Mouse (Mus musculus) lung, embryonic 14.5 days (tissue): ENCODE data around the gene Lats1. TPM values are rescaled to one million over a fixed set of nuclear protein-coding genes. Genes with fewer than 3 reads are reported as not detected.
"Not testable (repeated sequence)": the region's sequence is repeated elsewhere in the genome, so short reads cannot be mapped to it uniquely, and the experiment has no call there.

Experiments
- ATAC-seq: fragments of 200-750 bp; cut with Nextera tagmentation; 2 replicates; pipeline ENCODE4 v1.8.0; 2017; ENCODE audit warnings: mild to moderate bottlenecking, moderate TSS enrichment, moderate library complexity; ENCODE audit not compliant: insufficient read depth
- DNase-seq: peaks from one replicate; pipeline ENCODE4 v3.0.0-alpha.2; 2015
- H3K27ac ChIP-seq: fragments of 300-500 bp; sonication (generic); 2 replicates; pipeline ENCODE4 v1.5.1; 2014; ENCODE audit warnings: low read depth, mild to moderate bottlenecking, moderate library complexity
- H3K27me3 ChIP-seq: fragments of 300-500 bp; sonication (generic); 2 replicates; pipeline ENCODE4 v1.6.1; 2014; ENCODE audit warnings: low read length, control low read depth; ENCODE audit not compliant: insufficient read depth
- H3K36me3 ChIP-seq: fragments of 300-500 bp; sonication (generic); 2 replicates; pipeline ENCODE4 v1.6.1; 2014; ENCODE audit warnings: control low read depth; ENCODE audit not compliant: insufficient read depth
- H3K4me1 ChIP-seq: fragments of 300-500 bp; sonication (generic); 2 replicates; pipeline ENCODE4 v1.6.1; 2014; ENCODE audit warnings: antibody characterized with exemption, control low read depth; ENCODE audit not compliant: insufficient read depth
- H3K4me2 ChIP-seq: fragments of 300-500 bp; sonication (generic); 2 replicates; pipeline ENCODE4 v1.6.1; 2014; ENCODE audit warnings: mild to moderate bottlenecking
- H3K4me3 ChIP-seq: fragments of 300-500 bp; sonication (generic); 2 replicates; pipeline ENCODE4 v1.5.1; 2014; ENCODE audit warnings: low read depth, low read length
- H3K9ac ChIP-seq: fragments of 300-500 bp; sonication (generic); 2 replicates; pipeline ENCODE4 v1.6.1; 2014
- H3K9me3 ChIP-seq: fragments of 300-500 bp; sonication (generic); 2 replicates; pipeline ENCODE4 v1.6.1; 2016; ENCODE audit warnings: low read depth, low read length, control low read depth
- CTCF ChIP-seq: IDR thresholded peaks from 2 replicates; pipeline ENCODE4 v1.5.1; 2016; ENCODE audit warnings: antibody characterized with exemption, low read depth
- WGBS: fragments of 180-500 bp; shearing (Covaris S2); extraction: QIAGEN DNeasy Blood & Tissue Kit; methylation state at CpG from one replicate; pipeline ENCODE4 v1.1.7; 2014; 5-methylcytosine and 5-hydroxymethylcytosine counted together
- polyA plus RNA-seq: library from polyadenylated mRNA; unstranded; fragments of >200 nt; fragmentation: Nextera tagmentation; extraction: Ambion mirVana; gene quantifications from 2 replicates; pipeline ENCODE4 v1.2.1, GENCODE M21; 2014

Lats1 gene
- polyA plus RNA-seq, 1 experiment from 2014 or later: 14.2 TPM

- ATAC-seq: peak; percentile 98
- TF ChIP-seq CTCF: no peak
Measured at GRCm38 (mm10) chr10:7725751-7726500, 44.9 kb downstream of the Lats1 start, which contains the start of gene Katna1. Gene Katna1, plus strand, starts transcription at chr10:7726000.

DNA sequence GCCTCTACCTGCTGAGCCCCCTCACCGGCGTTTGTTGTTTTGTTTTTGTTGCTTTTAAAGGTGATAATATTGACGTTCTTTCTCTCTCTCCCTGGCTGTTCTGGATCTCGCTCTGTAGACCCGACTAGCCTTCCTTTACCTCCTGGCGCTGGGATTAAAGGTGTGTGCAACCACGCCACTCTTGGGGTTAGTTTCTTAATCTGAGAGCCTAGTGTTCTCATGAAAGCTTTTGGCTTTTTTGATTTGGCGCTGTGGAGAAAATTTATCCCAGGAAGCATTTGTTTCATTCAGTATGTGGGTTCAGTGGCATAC lies 45.4 kb downstream of the Lats1 start:
- ATAC-seq (no peak), DNase-seq (peak; percentile 19)
- H3K36me3 ChIP-seq: no peaks in the 10 kb centered on the region
- WGBS: 0% methylated on average over 8 of the region's 8 CpGs
- H3K9ac ChIP-seq: peak overlapping the region; percentile 69
- peak overlapping the region; percentile 83 for H3K4me2 ChIP-seq
- peak overlapping the region; percentile 83 for H3K4me3 ChIP-seq
- no peaks in the 10 kb centered on the region for H3K9me3 ChIP-seq
- no peaks in the 10 kb centered on the region for H3K4me1 ChIP-seq
- no peaks in the 10 kb centered on the region for H3K27me3 ChIP-seq
- TF ChIP-seq CTCF: no peak
- no peak overlapping the region for H3K27ac ChIP-seq

More at GRCm38 (mm10) chr10:7725751-7726500, 44.9 kb downstream of the Lats1 start, which contains the start of gene Katna1:
- WGBS: under 1% methylated on average over 49 of the region's 49 CpGs
- Histone ChIP-seq H3K27me3 (no peaks in the 10 kb centered on the region), H3K4me2 (peak within 1 kb of the TSS; percentile 83), H3K9me3 (no peaks in the 10 kb centered on the region), H3K27ac (peak within 1 kb of the TSS; percentile 68), H3K4me1 (no peaks in the 10 kb centered on the region), H3K9ac (peak within 1 kb of the TSS; percentile 69), H3K36me3 (no peaks in the 10 kb centered on the region), H3K4me3 (peak within 1 kb of the TSS; percentile 83)
- peak; percentile 99 for DNase-seq

DNA sequence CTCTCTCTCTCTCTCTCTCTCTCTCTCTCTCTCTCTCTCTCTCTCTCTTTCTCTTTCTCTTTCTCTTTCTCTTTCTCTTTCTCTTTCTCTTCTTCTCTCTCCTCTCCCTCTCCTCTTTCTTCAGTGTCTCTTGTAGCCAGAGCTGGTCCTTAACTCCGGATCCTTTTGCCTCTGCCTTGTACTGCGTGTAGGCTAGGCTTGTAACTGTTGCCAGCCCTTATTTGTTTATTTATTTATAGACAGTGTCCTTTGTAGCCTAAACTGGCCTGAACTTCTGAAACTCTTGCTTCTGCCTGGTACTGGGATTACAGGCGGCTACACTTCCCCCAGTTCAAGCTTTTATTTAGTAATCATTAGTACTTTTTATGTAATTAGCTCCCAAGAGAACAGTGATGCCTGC lies 46.0 kb downstream of the Lats1 start:
- no peaks in the 10 kb centered on the region for H3K4me1 ChIP-seq
- no peak overlapping the region for H3K27ac ChIP-seq
- H3K9ac ChIP-seq: peak overlapping the region; percentile 69
- peak overlapping the region; percentile 83 for H3K4me3 ChIP-seq
- H3K9me3 ChIP-seq: no peaks in the 10 kb centered on the region
- H3K36me3 ChIP-seq: no peaks in the 10 kb centered on the region
- ATAC-seq (no peak), DNase-seq (no peak)
- 10% methylated on average over 3 of the region's 3 CpGs for WGBS
- no peaks in the 10 kb centered on the region for H3K27me3 ChIP-seq
- no peak for TF ChIP-seq CTCF
- peak overlapping the region; percentile 83 for H3K4me2 ChIP-seq

GRCm38 (mm10) chr10:7731582-7731981 lies 50.6 kb downstream of the Lats1 start:
- no peaks in the 10 kb centered on the region for H3K36me3 ChIP-seq
- no peaks in the 10 kb centered on the region for H3K27me3 ChIP-seq
- H3K9me3 ChIP-seq: no peaks in the 10 kb centered on the region
- H3K27ac ChIP-seq: no peak overlapping the region
- TF ChIP-seq CTCF: no peak
- no peak overlapping the region for H3K4me2 ChIP-seq
- H3K4me3 ChIP-seq: no peak overlapping the region
- H3K9ac ChIP-seq: no peak overlapping the region
- DNase-seq (no peak), ATAC-seq (no peak)
- no peaks in the 10 kb centered on the region for H3K4me1 ChIP-seq

DNA sequence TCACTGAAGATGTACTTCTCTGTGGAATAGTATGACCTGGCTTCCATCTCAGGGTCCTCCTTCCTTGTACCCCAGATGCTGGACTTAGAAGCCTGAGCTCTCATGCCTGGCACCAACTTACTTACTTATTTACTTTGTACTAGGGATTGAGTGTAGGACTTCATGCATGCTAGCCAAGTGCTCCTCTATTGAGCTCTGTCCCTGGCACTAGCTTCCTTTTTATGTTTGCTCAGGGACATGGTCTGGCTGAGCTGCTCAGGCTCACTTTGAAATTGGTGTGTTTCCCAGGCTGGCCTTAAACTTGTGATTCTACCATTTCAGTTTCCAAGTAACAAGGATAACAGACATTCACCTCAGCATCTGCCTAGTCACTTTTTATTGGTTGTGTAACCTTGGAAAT lies 56.1 kb downstream of the Lats1 start:
- no peaks in the 10 kb centered on the region for H3K27me3 ChIP-seq
- no peak for ATAC-seq
- H3K4me2 ChIP-seq: no peak overlapping the region
- H3K9me3 ChIP-seq: no peaks in the 10 kb centered on the region
- no peak overlapping the region for H3K9ac ChIP-seq
- no peak for DNase-seq
- no peak for TF ChIP-seq CTCF
- H3K4me3 ChIP-seq: no peak overlapping the region
- H3K27ac ChIP-seq: no peak overlapping the region
- H3K4me1 ChIP-seq: no peaks in the 10 kb centered on the region
- peaks cover 21% of the 10 kb centered on the region; the same call in 1 of the 2 replicates for H3K36me3 ChIP-seq

GRCm38 (mm10) chr10:7737914-7738313 lies 56.9 kb downstream of the Lats1 start:
- no peak for ATAC-seq
- Histone ChIP-seq H3K27ac (no peak overlapping the region), H3K27me3 (no peaks in the 10 kb centered on the region), H3K9ac (no peak overlapping the region), H3K4me1 (no peaks in the 10 kb centered on the region), H3K36me3 (peaks cover 26% of the 10 kb centered on the region; the same call in 1 of the 2 replicates), H3K9me3 (no peaks in the 10 kb centered on the region), H3K4me3 (no peak overlapping the region), H3K4me2 (no peak overlapping the region)
- no peak for TF ChIP-seq CTCF
- no peak for DNase-seq
- WGBS: 67% methylated on average over 3 of the region's 3 CpGs

GRCm38 (mm10) chr10:7745528-7745927 lies 64.5 kb downstream of the Lats1 start:
- 96% methylated on average over 6 of the region's 6 CpGs for WGBS
- not testable (repeated sequence) for H3K4me2 ChIP-seq, H3K27me3 ChIP-seq, H3K4me3 ChIP-seq, H3K9ac ChIP-seq, H3K9me3 ChIP-seq, ATAC-seq, H3K27ac ChIP-seq, DNase-seq, H3K4me1 ChIP-seq
- peaks cover 72% of the 10 kb centered on the region for H3K36me3 ChIP-seq
